Mouse (Mus musculus): ENCODE results near the gene Gm45062.

GRCm38 (mm10) chr6:8307878-8308775, 48.9 kb downstream of the Gm45062 start:
- TF ChIP-seq POLR2A (IDR thresholded peaks at IDR 0.05; ENCODE audit: insufficient read depth, low read depth, low read length) = no peak
- no peak for TF ChIP-seq CTCF (IDR thresholded peaks at IDR 0.05; ENCODE audit: insufficient read depth, low read depth, low read length)
